Mouse (Mus musculus): Measurements from ENCODE around the gene Tm7sf3.

DNA sequence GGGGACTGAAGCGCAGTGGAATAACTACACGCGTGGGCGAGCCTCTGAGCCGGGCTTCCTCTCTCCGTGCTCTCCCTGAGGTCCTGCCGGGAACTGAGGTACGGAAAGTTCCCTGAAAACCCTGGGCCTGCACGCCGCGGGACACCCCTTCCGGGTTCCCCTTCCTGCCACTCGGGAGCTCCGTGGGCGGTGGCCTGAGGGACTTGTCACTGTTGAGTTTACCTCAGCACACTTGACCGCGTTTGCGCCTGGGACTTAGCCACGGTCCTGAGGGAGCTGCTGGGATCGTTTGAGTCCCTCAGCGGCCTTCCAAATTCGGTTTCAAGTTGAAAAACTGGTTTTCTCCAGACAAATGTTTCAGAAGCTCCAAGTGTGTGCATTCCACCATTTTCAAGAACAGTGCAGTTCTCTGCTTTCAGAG, 64.5 kb downstream of the Tm7sf3 start:
- TF ChIP-seq CTCF (IDR thresholded peaks at IDR 0.05; ENCODE audit: borderline replicate concordance, insufficient read depth, low read length) = no peak
- TF ChIP-seq POLR2A (IDR thresholded peaks at IDR 0.05; ENCODE audit: low read depth, low read length) = no peak

Data from embryonic fibroblast, embryonic 13.5 days (primary cell).